Mouse (Mus musculus): ENCODE data around the gene Abtb2.

GRCm38 (mm10) chr2:103672573-103673119 lies 106.5 kb downstream of the Abtb2 start:
- TF ChIP-seq CTCF (IDR thresholded peaks at IDR 0.05; ENCODE audit: low read depth) (no peak), EP300 (IDR thresholded peaks at IDR 0.05; ENCODE audit: low read depth) (no peak)
